Comparison of ENCODE assay signal across 20 mouse cellular contexts in the genomic region with DNA sequence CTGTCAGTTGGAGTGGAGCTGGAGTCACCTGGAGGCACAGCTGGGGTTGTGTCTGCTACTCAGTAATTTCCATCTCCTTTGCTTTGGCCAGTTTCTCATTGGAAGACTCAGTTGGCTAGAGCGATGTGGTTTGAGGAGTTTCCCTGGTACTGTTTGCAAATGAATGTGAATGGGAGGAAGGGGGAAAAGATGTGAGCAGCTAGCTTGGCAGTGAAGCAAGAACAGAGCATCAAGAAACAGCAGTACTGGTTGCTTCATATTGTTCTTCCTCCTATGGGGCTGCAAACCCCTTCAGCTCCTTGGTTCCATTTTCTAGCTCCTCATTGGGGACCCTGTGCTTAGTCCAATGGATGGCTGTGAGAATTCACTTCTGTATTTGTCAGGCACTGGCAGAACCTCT. TPM values are rescaled to one million over a fixed set of nuclear protein-coding genes. Genes with fewer than 3 reads are reported as not detected.
"Had no signal": no experiment of that assay in that cellular context is flagged by ENCODE, and none has a peak within 500 bp of the region (broad histone marks: within the 10 kb centered on the region; RNA-seq: fewer than 3 reads in every experiment).

No protein-coding gene starts in this region.

- ATAC-seq: intestine, embryonic 16.5 days; midbrain, embryonic 15.5 days had no signal

- DNase-seq: kidney, adult 2 months; kidney, postnatal 14 days; liver; lung, adult 2 months; lung, postnatal 10 days; lung, postnatal 4 days; right cerebral cortex, postnatal 14 days; thymus, adult 2 months; thymus, postnatal 25 days had no signal

- H3K9ac ChIP-seq: kidney, embryonic 15.5 days; limb, embryonic 12.5 days; liver, embryonic 14.5 days; midbrain, embryonic 15.5 days; neural tube, embryonic 13.5 days; stomach, embryonic 15.5 days had no signal

- H3K4me2 ChIP-seq: kidney, embryonic 15.5 days; limb, embryonic 12.5 days; midbrain, embryonic 15.5 days; neural tube, embryonic 13.5 days; stomach, embryonic 15.5 days had no signal

- H3K27me3 ChIP-seq: kidney, embryonic 15.5 days; limb, embryonic 12.5 days; midbrain, embryonic 15.5 days; neural tube, embryonic 13.5 days; stomach, embryonic 15.5 days had no signal

- H3K27ac ChIP-seq: kidney, embryonic 15.5 days; limb, embryonic 12.5 days; liver, embryonic 14.5 days; midbrain, embryonic 10.5 days; midbrain, embryonic 15.5 days; neural tube, embryonic 13.5 days; stomach, embryonic 15.5 days had no signal

- H3K4me3 ChIP-seq: kidney, embryonic 15.5 days; limb, embryonic 12.5 days; midbrain, embryonic 10.5 days; midbrain, embryonic 15.5 days; neural tube, embryonic 13.5 days; stomach, embryonic 15.5 days had no signal

- H3K36me3 ChIP-seq: midbrain, embryonic 15.5 days; stomach, embryonic 15.5 days had no signal

- H3K9me3 ChIP-seq: kidney, embryonic 15.5 days; limb, embryonic 12.5 days; midbrain, embryonic 10.5 days; midbrain, embryonic 15.5 days; neural tube, embryonic 13.5 days; stomach, embryonic 15.5 days had no signal

- H3K4me1 ChIP-seq: midbrain, embryonic 10.5 days; stomach, embryonic 15.5 days had no signal

RNA-seq across cellular contexts. Expression of a gene that starts 52.5 kb away (rescaled TPM):
- total RNA-seq: left cerebral cortex, postnatal 36 days; monocyte, adult 5-6 weeks had no signal
- polyA plus RNA-seq: intestine, embryonic 16.5 days; kidney, embryonic 15.5 days; limb, embryonic 12.5 days; liver, embryonic 14.5 days; midbrain, embryonic 10.5 days; neural tube, embryonic 13.5 days; spleen, adult 2 months had no signal
